Mouse (Mus musculus): ENCODE measurements at regions not wholly inside any gene's neighbourhood (a gene's known extent, or its start where the extent isn't known, plus 50 kb on each side); places are given as distances from the start of the nearest gene placed in this dataset.
A peak's percentile ranks its signal among the peaks of the same experiment; 100 is the strongest.

DNA sequence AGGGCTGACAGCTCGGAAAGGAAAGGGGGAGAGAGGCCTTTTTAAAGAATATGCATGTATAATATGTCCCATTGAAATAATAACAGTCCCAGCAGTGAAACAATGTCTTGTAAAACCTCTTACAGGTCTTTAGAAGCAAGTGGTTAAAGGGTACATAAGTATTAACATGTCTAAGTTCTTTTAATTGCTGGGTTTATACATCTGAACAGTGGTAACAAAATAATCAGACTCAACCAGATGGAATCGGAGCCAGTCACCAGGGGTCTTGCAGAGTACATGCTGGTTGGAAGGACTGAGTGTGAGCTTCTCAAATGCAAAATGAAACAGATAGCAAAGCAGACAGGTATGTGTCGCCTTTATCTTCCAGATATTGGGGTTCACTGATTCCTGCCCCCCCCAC, 317.3 kb downstream of the Nsun3 start:
- no peak for DNase-seq

DNA sequence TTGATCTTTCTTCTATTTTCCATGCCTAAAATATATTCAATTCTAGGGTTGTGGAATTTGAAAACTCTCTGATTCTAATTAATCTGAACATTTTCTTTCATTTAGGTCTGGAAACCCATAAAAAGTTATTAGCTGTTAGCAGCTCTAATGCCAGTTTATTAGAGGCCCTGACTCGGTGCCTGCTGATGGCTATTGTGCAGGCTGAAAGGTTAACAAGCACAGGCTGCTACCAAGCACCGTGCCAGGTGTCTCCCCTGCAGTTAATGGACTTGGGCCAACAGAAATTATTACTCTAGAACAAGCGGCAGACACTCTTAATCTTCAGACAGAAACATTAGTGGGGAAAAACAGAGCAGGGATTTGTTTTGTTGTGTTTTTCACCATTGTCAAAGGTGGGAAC, 317.8 kb downstream of the Nsun3 start:
- no peak for DNase-seq

DNA sequence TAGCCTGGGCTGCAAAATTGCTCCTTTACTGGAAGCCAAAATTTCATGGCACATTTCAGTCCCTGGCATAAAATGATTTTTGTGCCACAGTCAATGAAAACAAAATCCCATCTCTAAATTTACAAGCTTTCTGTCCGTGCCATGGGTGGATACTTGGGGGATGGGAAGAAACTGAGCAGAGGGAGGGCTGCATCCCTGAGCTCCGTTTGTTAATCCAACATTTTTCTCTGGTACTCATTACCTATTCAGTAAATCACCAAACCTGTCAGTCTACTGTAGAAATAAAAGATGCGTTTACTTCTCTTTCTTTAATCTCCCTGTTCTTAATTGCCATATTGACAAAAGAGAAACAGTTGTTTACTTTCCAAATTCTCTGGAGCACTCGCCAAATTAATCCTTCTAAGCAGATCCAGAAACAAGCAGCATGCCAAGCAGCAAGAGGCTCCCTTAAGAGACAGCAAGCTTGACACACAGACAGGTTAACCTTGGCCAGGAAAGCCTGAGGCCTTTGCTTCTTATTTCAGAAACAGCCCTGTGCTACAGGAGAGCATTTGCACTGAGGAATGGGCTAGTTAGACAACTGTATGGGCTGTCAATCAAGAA, 326.6 kb downstream of the Nsun3 start:
- DNase-seq = no peak

DNA sequence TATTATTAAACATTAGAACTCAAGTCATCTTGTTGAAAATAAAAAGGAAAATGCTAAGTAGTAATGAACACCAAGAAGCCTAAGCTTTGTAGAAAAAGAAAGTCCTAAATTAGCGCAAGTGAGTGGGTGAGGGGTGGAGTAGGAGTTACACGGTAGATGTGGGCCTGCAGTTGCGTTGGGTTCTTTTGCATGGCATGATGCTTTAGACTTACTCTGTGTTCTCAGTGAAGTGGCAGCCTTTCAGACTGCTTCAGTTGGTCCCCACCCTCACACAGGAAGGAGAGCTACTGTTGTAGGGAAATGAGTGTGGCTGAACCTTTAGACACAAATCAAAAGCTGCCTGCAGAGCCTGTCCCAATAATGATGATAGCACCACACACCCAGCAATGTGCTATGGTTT, 336.9 kb downstream of the Nsun3 start:
- no peak for DNase-seq

DNA sequence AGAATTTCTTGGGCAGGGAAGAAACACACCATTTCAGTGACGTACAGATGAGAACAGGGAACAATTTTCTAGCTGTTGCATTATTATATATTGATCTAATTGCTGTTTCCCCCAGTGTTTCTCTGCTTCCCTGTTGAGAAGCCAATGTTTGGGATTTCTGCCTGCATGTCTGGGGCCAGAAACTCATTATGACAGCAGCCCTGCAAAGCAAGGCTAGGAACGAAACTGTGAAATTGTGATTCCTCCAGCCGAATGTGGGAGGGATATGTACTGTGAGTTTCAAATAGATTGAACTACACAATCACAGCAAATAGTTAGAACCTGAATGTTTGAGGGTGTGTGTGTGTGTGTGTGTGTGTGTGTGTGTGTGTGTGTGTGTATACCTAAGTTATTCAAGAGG, 339.2 kb downstream of the Nsun3 start:
- no peak for DNase-seq

DNA sequence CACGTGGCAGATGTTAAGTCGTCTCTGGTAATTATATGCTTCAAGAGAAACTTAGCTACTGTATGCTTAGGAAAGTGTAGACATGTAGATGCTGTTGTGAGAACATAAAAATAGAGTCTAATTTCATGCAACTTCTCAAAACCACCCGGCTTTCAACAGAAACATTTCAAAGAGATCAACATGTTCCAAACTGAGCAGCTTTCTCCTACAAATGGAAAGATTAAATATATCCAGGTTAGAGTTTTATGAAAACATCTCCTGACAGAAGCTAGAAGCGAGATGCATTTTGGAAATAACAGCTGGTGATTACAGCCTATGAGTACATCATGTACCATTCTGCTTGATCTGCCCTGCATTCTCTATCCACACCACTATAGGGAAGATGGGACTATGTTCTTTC, 345.4 kb downstream of the Nsun3 start:
- no peak for DNase-seq

DNA sequence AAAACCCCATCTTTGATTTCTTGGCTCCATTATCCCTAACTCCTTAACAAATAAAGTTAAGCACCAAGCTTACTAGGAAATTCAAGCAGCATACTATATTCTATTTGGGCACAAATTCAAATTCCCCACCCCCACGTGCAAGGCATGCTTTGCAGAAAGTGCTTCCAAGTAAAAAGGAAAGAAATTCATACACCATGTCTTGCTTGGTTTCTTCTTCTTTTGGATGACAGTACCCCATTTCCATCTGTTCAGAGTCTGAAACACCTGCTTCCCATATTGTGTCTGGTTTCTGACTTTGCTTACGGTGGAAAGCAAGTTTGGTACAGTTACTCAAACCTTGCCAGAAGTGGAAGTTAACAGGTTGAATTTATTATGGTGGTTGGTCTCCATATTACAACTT, 353.5 kb downstream of the Nsun3 start:
- DNase-seq = peak; percentile 6

DNA sequence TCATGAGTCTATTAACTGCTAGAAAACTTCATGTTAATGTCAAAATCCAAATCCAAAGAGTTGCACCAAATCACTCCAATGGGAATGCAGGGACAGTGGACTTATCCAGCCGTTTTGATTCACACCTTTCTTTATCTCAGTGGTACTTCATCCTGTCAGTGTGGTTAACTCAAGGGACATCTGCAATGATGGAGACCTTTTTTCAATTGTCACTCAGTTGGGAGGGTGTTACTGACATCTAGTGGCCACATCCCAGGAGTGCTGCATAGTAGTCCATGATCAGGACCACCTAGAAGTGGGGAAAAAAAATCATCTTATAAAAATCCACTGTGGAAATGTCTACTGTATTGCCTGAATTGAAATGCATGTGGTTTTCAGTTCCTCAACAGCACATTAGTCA, 372.1 kb downstream of the Nsun3 start:
- DNase-seq = peak; percentile 24

DNA sequence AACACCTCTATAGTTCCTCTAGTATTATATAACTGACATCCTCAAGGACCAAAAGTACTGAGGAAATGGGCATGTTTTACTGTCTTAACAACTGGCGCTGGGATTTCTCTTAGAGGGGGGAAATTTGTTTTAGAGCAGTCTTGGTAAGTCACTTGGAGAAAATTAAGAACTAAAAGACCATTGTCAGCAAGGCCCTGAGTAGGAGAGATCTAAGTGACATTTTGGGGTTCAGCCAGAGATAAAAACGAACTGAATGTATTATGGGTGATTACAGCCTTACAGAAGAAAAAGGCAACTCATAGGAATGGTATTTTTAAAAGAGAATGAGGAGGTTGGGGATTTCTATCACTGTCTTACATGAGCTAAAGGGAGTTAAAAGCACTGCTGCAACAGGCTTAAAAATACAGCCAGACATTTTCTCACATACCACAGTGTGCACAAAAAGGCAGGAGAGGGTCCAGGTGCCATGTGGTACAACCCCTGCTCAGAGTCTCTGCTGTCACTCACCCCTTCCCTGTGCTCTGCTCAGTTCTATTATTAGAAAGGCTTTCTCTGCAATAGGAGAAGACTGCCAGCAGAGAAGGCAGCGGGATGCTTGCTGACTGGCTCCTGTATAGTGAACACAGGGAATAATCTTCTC, 379.0 kb downstream of the Nsun3 start:
- peak; percentile 8 for DNase-seq

DNA sequence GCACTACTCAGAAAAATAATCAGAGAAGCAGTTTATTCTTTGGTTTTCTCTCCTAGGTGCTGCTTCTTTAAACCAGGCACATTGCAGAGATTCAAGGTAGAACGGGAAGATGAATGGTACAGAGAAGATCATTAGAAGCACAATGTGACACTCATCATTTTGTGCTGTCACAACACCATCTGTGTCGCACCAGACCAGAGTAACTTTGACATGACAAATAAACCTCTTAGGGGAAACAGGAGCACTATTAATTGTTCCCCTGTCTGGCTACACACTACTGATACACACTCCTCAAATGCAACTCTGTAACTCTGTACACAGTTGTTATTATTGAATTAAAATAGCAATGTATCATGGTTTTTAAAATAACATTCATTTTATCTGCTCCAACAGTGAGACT, 380.2 kb downstream of the Nsun3 start:
- no peak for DNase-seq

DNA sequence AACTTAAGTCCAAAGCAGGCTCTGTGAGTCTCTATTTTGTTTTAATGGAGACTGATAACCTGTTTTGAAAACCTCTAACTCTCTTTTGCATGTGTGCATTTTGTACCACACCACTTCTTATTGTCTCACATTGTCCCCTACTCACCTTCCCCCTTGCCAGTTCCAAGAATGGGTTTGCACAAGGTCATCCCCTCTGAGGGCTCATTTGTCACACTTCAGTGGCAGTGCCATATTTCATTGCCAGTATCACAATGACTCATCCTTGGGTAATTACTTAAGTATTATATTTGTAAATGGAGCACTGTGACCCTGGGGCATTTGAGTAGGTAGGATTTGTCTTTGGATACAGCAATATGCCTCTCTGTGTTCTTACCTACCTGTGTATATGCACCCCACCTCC, 429.3 kb downstream of the Nsun3 start:
- DNase-seq = no peak

DNA sequence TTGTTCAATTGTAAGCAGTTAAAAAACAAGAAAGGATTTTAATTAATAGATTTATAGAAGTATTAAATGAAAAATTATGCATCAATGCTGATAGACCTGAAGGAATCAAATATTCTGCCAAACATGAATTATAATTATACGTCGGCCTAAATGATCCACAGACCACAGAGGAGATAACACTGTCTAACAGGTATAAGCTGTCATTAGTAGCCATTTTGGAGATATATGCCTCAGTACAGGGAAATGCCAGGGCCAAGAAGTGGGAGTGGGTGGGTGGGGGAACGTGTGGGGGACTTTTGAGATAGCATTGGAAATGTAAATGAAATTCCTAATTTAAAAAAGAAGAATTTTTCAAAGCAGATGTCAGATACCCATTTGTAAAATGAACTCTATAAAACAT, 430.3 kb downstream of the Nsun3 start:
- no peak for DNase-seq

DNA sequence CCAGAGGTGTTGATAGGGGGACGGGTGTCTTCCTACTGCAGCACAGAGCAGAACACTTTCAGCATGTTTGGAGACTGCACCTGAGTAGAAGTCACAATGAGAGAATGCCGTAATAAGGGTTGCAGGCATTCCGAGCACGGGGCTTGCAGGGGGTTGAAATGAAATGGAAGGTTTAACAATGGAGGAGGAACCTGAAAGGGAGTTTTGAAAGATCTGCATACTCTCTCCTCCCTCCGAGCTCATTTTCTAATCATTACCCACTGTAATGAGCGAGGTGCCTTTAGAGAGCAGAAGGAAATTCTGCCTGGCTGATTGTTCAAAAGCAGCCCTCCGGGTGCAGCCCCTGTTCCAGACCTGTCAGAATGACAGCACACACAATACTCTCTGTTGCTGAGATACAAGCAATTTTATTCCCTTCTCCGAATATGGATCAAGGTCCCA, 430.8 kb downstream of the Nsun3 start:
- no peak for DNase-seq

DNA sequence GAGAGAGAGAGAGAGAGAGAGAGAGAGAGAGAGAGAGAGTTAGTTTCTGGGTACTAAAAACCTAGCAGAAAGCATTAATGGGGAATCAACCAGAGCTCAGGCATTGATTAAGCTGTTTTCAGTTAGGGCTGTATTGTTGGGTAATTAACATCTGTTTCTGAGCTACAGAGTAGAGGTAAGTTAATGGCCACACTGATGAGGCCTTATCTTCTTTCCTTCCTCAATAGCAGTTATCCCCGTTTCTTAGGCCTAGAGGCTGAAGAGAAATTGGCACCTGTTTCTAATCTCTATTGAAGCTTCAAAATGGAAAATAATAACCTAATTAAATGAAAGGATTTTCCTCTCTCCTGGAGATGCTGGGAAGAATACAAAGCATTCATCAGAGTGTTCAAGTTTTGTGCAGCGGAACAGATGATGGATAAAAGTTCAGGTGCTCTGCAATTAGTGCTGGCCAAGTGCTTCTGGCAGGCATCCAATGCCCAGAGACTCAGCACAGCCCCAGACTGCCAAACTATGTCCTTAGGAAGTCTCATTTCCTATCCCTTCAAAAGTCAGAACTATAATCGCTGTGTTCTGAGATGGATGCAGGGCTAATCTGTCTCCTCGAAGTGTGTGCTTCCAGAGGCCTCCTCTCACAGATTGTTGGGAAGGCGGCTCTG, 459.1 kb downstream of the Nsun3 start:
- no peak for DNase-seq

DNA sequence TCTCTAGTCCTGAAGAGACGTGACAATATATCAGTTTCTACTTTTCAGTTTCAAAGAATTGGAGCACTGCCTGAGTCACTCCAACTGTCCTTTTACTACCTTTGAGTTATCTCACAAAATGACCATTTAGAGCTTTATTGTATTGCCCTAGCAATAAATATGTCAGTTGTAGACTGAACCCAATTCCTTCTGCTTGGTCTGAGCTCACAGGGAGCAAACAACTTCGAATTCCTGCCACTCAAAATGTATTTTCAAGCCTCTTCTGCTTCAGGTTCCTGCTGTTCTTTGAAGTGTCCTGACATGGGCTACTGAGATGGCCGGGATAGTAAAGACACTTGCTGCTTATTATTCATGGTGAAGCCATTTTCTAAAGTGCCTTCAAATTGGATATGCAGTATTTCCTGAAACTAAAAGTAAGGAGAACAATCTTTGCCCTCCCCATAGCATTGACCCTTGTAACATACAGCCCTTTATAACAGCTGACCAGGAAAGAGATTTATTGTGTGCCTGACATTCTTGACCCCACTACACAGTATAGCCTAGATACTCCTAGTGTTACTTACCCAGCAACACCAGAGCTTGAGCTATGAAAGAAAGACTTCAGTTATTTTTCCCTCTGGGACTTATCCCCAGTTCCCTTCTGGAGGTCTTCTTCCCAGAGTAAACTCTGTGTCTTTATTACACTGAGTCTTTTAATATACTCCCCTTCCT, 460.9 kb downstream of the Nsun3 start:
- no peak for DNase-seq

DNA sequence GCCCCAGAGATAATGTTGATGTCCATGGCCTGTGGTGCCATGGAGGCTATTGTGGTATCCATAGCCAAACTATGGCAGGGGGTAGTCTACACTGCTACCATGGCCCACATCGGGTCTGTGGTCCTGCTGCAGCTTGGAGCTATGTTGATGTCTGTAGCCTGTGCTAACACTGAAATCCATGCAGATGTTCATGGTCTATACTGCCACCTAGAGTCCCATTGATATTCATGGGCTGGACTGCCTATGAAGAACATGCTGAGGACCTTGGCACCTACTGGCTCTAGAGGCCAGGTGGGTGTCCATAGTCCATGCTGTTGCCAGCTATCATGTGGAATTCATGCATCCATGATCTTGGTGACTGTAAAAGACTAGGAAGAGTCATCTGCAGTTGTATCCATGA, 463.8 kb downstream of the Nsun3 start:
- DNase-seq = no peak

DNA sequence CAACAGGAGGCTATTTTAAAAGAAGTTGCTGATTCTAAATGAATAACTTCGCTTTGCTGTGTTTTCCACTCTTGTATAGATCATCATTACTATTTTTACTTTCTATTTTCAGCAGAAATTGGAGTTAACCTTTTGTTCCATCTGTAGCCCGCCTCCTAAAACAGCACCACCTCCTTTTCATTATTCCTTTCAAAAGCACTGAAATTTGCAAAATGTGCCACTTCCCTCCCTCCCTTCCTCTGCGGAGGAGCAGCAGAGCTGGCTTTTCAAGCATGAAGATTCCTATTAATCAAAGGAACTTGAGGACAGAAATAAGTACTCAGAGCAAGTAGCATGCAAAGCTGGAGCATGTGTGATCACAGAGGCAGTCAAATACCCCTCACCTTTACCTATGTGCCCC, 497.7 kb downstream of the Nsun3 start:
- no peak for DNase-seq
